Mouse (Mus musculus) left cerebral cortex, postnatal 14 days (tissue): ENCODE results near the gene Vwce. TPM values are rescaled to one million over a fixed set of nuclear protein-coding genes. Genes with fewer than 3 reads are reported as not detected.

Source experiments
- DNase-seq, 2 experiments: peaks; one replicate each; pipeline ENCODE4 v3.0.0; 2021 to 2022; ENCODE audit warnings: low spot score in 2 of 2, mixed read lengths in 1 of 2
- intact Hi-C: fragments of 180-260 bp; cut with DNase I; formaldehyde crosslinking; loops from one replicate; pipeline ENCODE4 v1.15.1; 2025
- total RNA-seq, 2 experiments: library from RNA; stranded (reverse); gene quantifications; 2 replicates each; pipeline ENCODE4 v1.2.3; 2021

The Vwce gene
- total RNA-seq, 2 experiments from 2014 or later = 0.37 to 0.76 TPM

GRCm38 (mm10) chr19:10709360-10710087 is 75.5 kb downstream of the Vwce start:
- peak; percentile 98 to 99 for DNase-seq
- intact Hi-C loops = loop anchor here (2.0 to 10.0 kb wide), 2 partner anchors 31 to 245 kb away; partner anchors contain the start of gene Pga5

DNA sequence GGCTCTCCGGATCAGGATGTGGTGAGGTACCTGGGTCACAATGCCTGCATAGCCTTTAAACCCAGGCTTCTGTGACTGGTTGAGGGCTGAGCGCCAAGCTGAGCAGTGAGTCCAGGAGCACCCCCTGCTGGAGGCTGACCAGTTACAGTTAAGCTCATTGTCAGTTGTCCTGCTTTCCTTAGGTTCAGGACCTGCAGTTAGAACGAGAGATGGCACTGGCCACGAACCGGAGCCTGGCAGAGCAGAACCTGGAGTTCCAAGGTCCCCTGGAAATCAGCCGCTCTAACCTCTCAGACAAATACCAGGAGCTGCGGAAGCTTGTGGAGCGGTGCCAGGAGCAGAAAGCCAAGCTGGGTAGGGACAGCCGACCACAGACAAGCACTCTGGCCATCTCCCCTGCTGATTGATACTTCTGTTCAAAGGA is 76.1 kb downstream of the Vwce start:
- DNase-seq = peak; percentile 75 to 77
- intact Hi-C loops = loop anchor here (10.0 kb wide), 1 partner anchor 245 kb away; no protein-coding TSS in a partner anchor

GRCm38 (mm10) chr19:10710751-10711150 is 76.7 kb downstream of the Vwce start:
- intact Hi-C loops = loop anchor here (10.0 kb wide), 1 partner anchor 244 kb away; no protein-coding TSS in a partner anchor
- no peak for DNase-seq

DNA sequence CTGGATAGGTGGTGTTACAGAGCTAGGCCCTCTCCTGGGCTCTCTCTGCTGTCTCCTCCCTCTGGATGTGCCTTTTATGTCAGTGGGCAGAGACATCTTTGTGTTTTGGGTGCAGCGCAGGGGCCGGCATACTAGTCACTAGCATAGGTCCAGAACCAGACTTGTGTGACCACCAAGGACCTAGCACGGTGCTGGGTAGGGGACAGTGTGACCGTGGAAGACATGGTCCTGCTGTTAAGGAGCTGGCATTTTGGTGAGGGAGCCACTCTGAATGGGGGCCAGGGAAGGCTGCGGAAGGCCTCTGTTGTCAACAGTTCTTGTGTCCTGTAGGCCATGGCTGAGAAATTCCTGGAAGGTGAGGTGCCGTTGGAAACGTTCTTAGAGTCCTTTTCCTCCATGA is 78.2 kb downstream of the Vwce start:
- intact Hi-C loops = loop anchor here (10.0 kb wide), 1 partner anchor 243 kb away; no protein-coding TSS in a partner anchor
- no peak for DNase-seq

DNA sequence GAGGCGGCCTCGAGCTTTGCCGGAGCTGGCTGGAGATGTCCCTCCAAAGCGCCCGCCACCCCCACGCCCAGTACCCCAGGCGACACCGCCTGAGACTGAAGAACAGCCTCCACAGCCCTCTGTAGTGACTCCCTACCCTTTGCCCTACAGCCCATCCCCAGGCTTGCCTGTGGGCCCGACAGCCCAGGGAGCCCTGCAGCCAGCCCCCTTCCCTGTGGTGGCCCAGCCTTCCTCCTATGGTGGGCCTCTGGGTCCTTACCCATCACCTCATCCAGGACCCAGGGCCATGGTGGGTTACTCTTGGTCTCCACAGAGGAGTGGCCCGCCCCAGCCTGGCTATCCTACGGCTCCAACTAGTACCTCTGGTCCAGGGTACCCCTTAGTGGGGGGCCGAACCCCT is 78.6 kb downstream of the Vwce start:
- DNase-seq = no peak
- intact Hi-C loops = loop anchor here (10.0 kb wide), 1 partner anchor 242 kb away; no protein-coding TSS in a partner anchor

DNA sequence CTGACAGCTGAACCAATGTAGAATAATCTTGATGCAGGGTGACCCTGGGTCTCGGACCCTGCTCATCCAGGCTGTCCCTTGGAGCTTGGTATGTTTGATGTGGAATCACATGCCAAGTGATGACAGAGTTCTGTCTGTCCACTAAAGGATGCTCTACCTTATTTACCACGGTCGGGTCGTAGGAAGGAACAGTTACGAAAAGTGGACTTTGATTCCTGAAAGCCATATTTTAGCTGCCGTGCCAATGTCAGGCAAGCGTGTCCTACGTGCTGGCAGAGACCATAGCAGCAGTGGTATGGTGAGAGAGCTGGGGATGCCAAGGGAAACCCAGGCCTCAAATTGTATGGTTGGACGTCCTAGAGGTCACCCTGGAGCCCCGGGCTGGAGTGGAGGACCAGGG is 79.5 kb downstream of the Vwce start:
- intact Hi-C loops = loop anchor here (10.0 kb wide), 1 partner anchor 241 kb away; no protein-coding TSS in a partner anchor
- DNase-seq = no peak

DNA sequence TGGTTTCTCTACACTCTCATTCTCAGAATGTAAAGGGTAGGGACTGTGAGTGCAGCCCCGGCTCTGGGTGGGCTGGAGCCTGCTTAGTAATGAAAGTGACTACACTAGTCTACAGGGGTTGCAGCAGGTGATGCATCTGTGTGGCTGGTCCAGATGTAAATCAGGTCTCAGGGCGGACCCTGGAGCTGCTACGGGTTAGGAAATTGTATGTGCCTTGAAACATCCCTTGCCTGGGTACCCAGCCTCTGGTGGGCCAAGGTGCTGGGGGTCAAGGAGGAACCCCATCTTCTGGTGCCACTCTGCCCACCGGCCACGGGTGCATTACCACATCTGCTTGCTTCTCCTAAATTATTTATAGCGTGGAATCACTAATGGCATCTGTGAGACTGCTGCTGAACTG is 80.2 kb downstream of the Vwce start:
- no peak for DNase-seq
- intact Hi-C loops = loop anchor here (2.0 to 10.0 kb wide), 2 partner anchors 155 to 241 kb away; partner anchors contain the start of gene Tmem132a

DNA sequence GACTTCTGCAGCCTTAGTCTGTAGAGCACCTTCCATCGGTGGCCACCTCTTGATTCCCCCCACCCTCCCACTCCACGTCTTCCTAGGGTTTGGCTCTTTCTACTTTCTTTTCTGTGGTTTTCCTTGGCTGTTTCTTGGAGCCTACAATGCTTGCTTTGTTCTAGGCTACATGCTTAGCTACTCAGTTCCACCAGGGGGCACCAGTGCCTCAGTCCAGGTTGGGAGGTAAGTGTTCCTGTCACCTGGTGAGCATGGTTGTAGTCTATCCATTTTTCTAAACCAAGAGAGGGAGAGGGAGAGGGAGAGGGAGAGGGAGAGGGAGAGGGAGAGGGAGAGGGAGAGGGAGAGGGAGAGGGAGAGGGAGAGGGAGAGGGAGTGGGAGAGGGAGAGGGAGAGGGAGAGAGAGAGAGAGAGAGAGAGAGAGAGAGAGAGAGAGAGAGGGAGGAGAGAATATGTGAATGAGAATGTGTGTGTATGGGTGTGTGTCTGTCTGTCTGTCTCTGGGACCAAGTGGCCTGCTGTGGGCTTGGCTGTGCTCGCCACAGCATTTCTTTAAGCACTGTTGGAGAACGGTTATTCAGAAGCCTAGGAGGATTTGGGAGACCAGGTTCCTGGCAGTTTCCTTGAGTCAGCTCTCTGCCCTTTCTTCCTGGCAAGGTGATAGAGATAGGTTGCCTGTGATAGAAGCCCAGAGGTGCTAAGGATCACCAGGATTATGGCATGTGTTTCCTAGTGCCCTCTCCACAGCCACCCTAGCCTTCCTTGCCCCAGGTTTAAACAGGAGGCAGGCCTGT is 80.9 kb downstream of the Vwce start:
- peak; percentile 80 to 85 for DNase-seq
- intact Hi-C loops = loop anchor here (2.0 to 10.0 kb wide), 2 partner anchors 154 to 240 kb away; partner anchors contain the start of gene Tmem132a

GRCm38 (mm10) chr19:10715476-10715875 is 81.5 kb downstream of the Vwce start:
- intact Hi-C loops = loop anchor here (2.0 to 10.0 kb wide), 2 partner anchors 153 to 239 kb away; partner anchors contain the start of gene Tmem132a

More at GRCm38 (mm10) chr19:10715476-10715875, 81.5 kb downstream of the Vwce start:
- DNase-seq = no peak

Other genes starting within 250 kb of the Vwce start
- gene Syt7, start 245.1 kb upstream of the Vwce start, total RNA-seq = 100 to 1,000 TPM; 279 to 314 TPM
- 10 to 100 TPM in 1 of 2 experiments, 1 to 10 TPM in 1; 8.8 to 12.7 TPM for gene Lrrc10b, start 176.7 kb upstream of the Vwce start, total RNA-seq
- gene Ppp1r32, start 151.3 kb upstream of the Vwce start, total RNA-seq = 1 to 10 TPM in 1 of 2 experiments, under 1 TPM in 1; 0.89 to 1.0 TPM
- gene Cpsf7, start 108.9 kb upstream of the Vwce start, total RNA-seq = 10 to 100 TPM; 70.2 to 70.9 TPM
- 10 to 100 TPM; 59.0 to 60.1 TPM for gene Sdhaf2, start 108.1 kb upstream of the Vwce start, total RNA-seq
- gene Tmem216, start 78.0 kb upstream of the Vwce start, total RNA-seq = 10 to 100 TPM; 10.2 to 11.4 TPM
- gene Cyb561a3, start 57.0 kb upstream of the Vwce start, total RNA-seq = 10 to 100 TPM; 11.8 to 12.1 TPM
- gene Tmem138, start 56.9 kb upstream of the Vwce start, total RNA-seq = 10 to 100 TPM; 11.2 to 13.2 TPM
- gene Ddb1, start 28.9 kb upstream of the Vwce start, total RNA-seq = 100 to 1,000 TPM; 195 to 201 TPM
- 10 to 100 TPM; 24.7 to 26.2 TPM for gene Tkfc, start 28.6 kb upstream of the Vwce start, total RNA-seq
- not detected for gene Pga5, start 43.9 kb downstream of the Vwce start, total RNA-seq
- 10 to 100 TPM; 29.3 to 32.5 TPM for gene Vps37c, start 54.5 kb downstream of the Vwce start, total RNA-seq
- gene Cd5, start 104.8 kb downstream of the Vwce start, total RNA-seq = under 1 TPM; 0.17 to 0.22 TPM
- gene Cd6, start 195.8 kb downstream of the Vwce start, total RNA-seq = 1 to 10 TPM; 1.3 to 1.5 TPM
- 1 to 10 TPM; 1.4 to 1.5 TPM for gene Slc15a3, start 205.5 kb downstream of the Vwce start, total RNA-seq
- gene Tmem132a, start 235.7 kb downstream of the Vwce start, total RNA-seq = 100 to 1,000 TPM; 344 to 360 TPM
- 10 to 100 TPM; 41.0 to 48.8 TPM for gene Tmem109, start 247.8 kb downstream of the Vwce start, total RNA-seq